Mouse (Mus musculus) E14TG2a.4 (cell line): ENCODE results near the gene Tln2.

Source experiments
- CTCF ChIP-seq: conservative IDR thresholded peaks from 2 replicates; pipeline ENCODE4 v1.5.1; 2014; ENCODE audit warnings: low read length
- NANOG ChIP-seq: IDR thresholded peaks from 2 replicates; pipeline ENCODE4 v1.6.1; 2014; ENCODE audit warnings: borderline replicate concordance, low read length, mixed read lengths
- POU5F1 ChIP-seq: IDR thresholded peaks from 2 replicates; pipeline ENCODE4 v1.6.1; 2014; ENCODE audit warnings: low read length, borderline replicate concordance

DNA sequence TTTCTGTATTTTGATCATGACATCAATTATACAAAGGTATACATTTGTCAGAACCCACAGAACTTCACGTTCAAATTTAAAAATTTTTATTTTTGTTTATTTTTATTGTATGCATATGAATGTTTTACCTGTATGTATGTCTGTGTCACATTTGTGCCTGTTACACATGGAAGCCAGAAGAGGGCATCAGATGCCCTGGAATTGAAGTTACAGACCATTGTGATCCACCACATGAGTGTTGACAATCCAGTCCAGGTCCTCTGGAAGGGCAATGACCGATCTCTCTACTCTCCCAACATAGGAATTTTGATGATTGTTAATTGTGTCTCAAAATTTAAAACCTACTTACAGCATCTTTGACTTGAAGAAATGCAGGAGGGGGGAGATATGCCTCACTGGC lies 374.9 kb downstream of the Tln2 start:
- TF ChIP-seq CTCF (peak; percentile 37), NANOG (no peak), POU5F1 (no peak)
